Mouse (Mus musculus) lung, embryonic 16.5 days (tissue): ENCODE results near the gene 1810010H24Rik. TPM values are rescaled to one million over a fixed set of nuclear protein-coding genes. Genes with fewer than 3 reads are reported as not detected.

Experiments
- ATAC-seq: fragments of 200-750 bp; cut with Nextera tagmentation; 2 replicates; pipeline ENCODE4 v1.8.0; 2017; ENCODE audit warnings: low read depth, mild to moderate bottlenecking, moderate library complexity
- H3K27ac ChIP-seq: fragments of 300-500 bp; sonication (generic); 2 replicates; pipeline ENCODE4 v1.5.1; 2014; ENCODE audit warnings: mild to moderate bottlenecking, control low read depth, low read length
- H3K27me3 ChIP-seq: fragments of 300-500 bp; sonication (generic); 2 replicates; pipeline ENCODE4 v1.6.1; 2014; ENCODE audit warnings: low read depth, low read length, mixed read lengths; ENCODE audit not compliant: control insufficient read depth, insufficient read depth
- H3K36me3 ChIP-seq: fragments of 300-500 bp; sonication (generic); 2 replicates; pipeline ENCODE4 v1.6.1; 2014; ENCODE audit warnings: low read length; ENCODE audit not compliant: control insufficient read depth, insufficient read depth
- H3K4me1 ChIP-seq: fragments of 300-500 bp; sonication (generic); replicated peaks from 2 replicates; pipeline ENCODE4 v1.6.1; 2014; ENCODE audit warnings: low read length, mixed read lengths; ENCODE audit not compliant: control insufficient read depth, insufficient read depth
- H3K4me2 ChIP-seq: fragments of 300-500 bp; sonication (generic); 2 replicates; pipeline ENCODE4 v1.6.1; 2014; ENCODE audit warnings: low read depth, low read length, control low read depth
- H3K4me3 ChIP-seq: fragments of 300-500 bp; sonication (generic); 2 replicates; pipeline ENCODE4 v1.5.1; 2014; ENCODE audit warnings: mild to moderate bottlenecking, low read length, control low read depth
- H3K9ac ChIP-seq: fragments of 300-500 bp; sonication (generic); 2 replicates; pipeline ENCODE4 v1.6.1; 2014; ENCODE audit warnings: low read length, control low read depth
- H3K9me3 ChIP-seq: fragments of 300-500 bp; sonication (generic); 2 replicates; pipeline ENCODE4 v1.6.1; 2016; ENCODE audit warnings: low read length; ENCODE audit not compliant: control insufficient read depth
- WGBS: fragments of 180-500 bp; shearing (Covaris S2); extraction: QIAGEN DNeasy Blood & Tissue Kit; methylation state at CpG from one replicate; pipeline ENCODE4 v1.1.7; 2014; 5-methylcytosine and 5-hydroxymethylcytosine counted together
- polyA plus RNA-seq: library from polyadenylated mRNA; unstranded; fragments of >200 nt; fragmentation: Nextera tagmentation; extraction: Ambion mirVana; gene quantifications from 2 replicates; pipeline ENCODE4 v1.2.1, GENCODE M21; 2015

The 1810010H24Rik gene
- polyA plus RNA-seq, 1 experiment from 2014 or later: 4.4 TPM

- Histone ChIP-seq H3K27me3 (no peaks in the 10 kb centered on the region), H3K36me3 (peaks cover 25% of the 10 kb centered on the region), H3K9ac (peak overlapping the region; percentile 93), H3K4me3 (peak overlapping the region; percentile 100), H3K4me2 (peak overlapping the region; percentile 70), H3K9me3 (no peaks in the 10 kb centered on the region), H3K27ac (no peak overlapping the region), H3K4me1 (peaks cover 14% of the 10 kb centered on the region)
- WGBS: 9% methylated on average over 5 of the region's 5 CpGs
- ATAC-seq: no peak
Observed at GRCm38 (mm10) chr11:106997976-106998375, 27.5 kb upstream of the 1810010H24Rik start.

GRCm38 (mm10) chr11:106998651-106999150, 26.8 kb upstream of the 1810010H24Rik start:
- WGBS: 0% methylated on average over 26 of the region's 26 CpGs

GRCm38 (mm10) chr11:106999151-106999948, 26.1 kb upstream of the 1810010H24Rik start, which contains the start of gene Kpna2:
TSS of gene Kpna2 (minus strand) at chr11:106999541.
- peak within 1 kb of the TSS; percentile 93 for H3K9ac ChIP-seq
- H3K4me3 ChIP-seq: peak within 1 kb of the TSS; percentile 100
- peak within 1 kb of the TSS; percentile 94 for H3K27ac ChIP-seq
- no peaks in the 10 kb centered on the region for H3K27me3 ChIP-seq
- ATAC-seq: peak; percentile 93
- peaks cover 14% of the 10 kb centered on the region for H3K4me1 ChIP-seq
- H3K4me2 ChIP-seq: peak within 1 kb of the TSS; percentile 70
- H3K36me3 ChIP-seq: peaks cover 20% of the 10 kb centered on the region
- under 1% methylated on average over 61 of the region's 62 CpGs for WGBS
- no peaks in the 10 kb centered on the region for H3K9me3 ChIP-seq

More at GRCm38 (mm10) chr11:106998651-106999150, 26.8 kb upstream of the 1810010H24Rik start:
- peak overlapping the region; percentile 94 for H3K27ac ChIP-seq
- peak; percentile 36 for ATAC-seq
- peak overlapping the region; percentile 93 for H3K9ac ChIP-seq
- no peaks in the 10 kb centered on the region for H3K9me3 ChIP-seq
- peaks cover 23% of the 10 kb centered on the region for H3K36me3 ChIP-seq
- H3K27me3 ChIP-seq: no peaks in the 10 kb centered on the region
- peaks cover 14% of the 10 kb centered on the region for H3K4me1 ChIP-seq
- peak overlapping the region; percentile 100 for H3K4me3 ChIP-seq
- H3K4me2 ChIP-seq: peak overlapping the region; percentile 70

GRCm38 (mm10) chr11:106999949-107000513, 25.4 kb upstream of the 1810010H24Rik start:
- Histone ChIP-seq H3K36me3 (peaks cover 14% of the 10 kb centered on the region), H3K9me3 (no peaks in the 10 kb centered on the region), H3K9ac (peak overlapping the region; percentile 76), H3K4me2 (peak overlapping the region; percentile 70), H3K27ac (peak overlapping the region; percentile 86), H3K27me3 (no peaks in the 10 kb centered on the region), H3K4me3 (peak overlapping the region; percentile 46), H3K4me1 (peaks cover 10% of the 10 kb centered on the region)
- ATAC-seq: no peak
- WGBS: 78% methylated on average over 9 of the region's 9 CpGs

GRCm38 (mm10) chr11:107001760-107002675, 23.5 kb upstream of the 1810010H24Rik start:
- 0 out of 2 replicates have a peak, but pooled peaks have one; percentile 17 for ATAC-seq
- Histone ChIP-seq H3K9ac (no peak overlapping the region), H3K4me2 (no peak overlapping the region), H3K4me1 (peaks cover 5% of the 10 kb centered on the region), H3K9me3 (no peaks in the 10 kb centered on the region), H3K4me3 (no peak overlapping the region), H3K27ac (peak overlapping the region; percentile 39), H3K36me3 (no peaks in the 10 kb centered on the region), H3K27me3 (no peaks in the 10 kb centered on the region)
- WGBS: 49% methylated on average over 7 of the region's 8 CpGs

- Histone ChIP-seq H3K27ac (no peak overlapping the region), H3K9me3 (no peaks in the 10 kb centered on the region), H3K4me2 (no peak overlapping the region), H3K4me3 (no peak overlapping the region), H3K27me3 (no peaks in the 10 kb centered on the region), H3K9ac (no peak overlapping the region), H3K4me1 (0 out of 2 replicates have a peak, but pooled peaks cover 5% of the 10 kb centered on the region), H3K36me3 (no peaks in the 10 kb centered on the region)
- WGBS: 66% methylated on average over 1 of the region's 1 CpGs
- no peak for ATAC-seq
Observed at GRCm38 (mm10) chr11:107005538-107005937, 19.9 kb upstream of the 1810010H24Rik start.

GRCm38 (mm10) chr11:107010447-107010846, 15.0 kb upstream of the 1810010H24Rik start:
- no peak for ATAC-seq
- H3K4me3 ChIP-seq: no peak overlapping the region
- WGBS: 90% methylated on average over 3 of the region's 3 CpGs

GRCm38 (mm10) chr11:107011171-107011570, 14.3 kb upstream of the 1810010H24Rik start:
- Histone ChIP-seq H3K36me3 (no peaks in the 10 kb centered on the region), H3K27me3 (no peaks in the 10 kb centered on the region), H3K9me3 (peaks cover 2% of the 10 kb centered on the region; the same call in 1 of the 2 replicates), H3K4me3 (no peak overlapping the region), H3K4me1 (peaks cover 12% of the 10 kb centered on the region), H3K9ac (no peak overlapping the region; the same call in 1 of the 2 replicates), H3K27ac (peak overlapping the region; percentile 100; the same call in 1 of the 2 replicates), H3K4me2 (peak overlapping the region; percentile 65; the same call in 1 of the 2 replicates)
- no peak for ATAC-seq
- WGBS: 76% methylated on average over 7 of the region's 7 CpGs

More at GRCm38 (mm10) chr11:107010447-107010846, 15.0 kb upstream of the 1810010H24Rik start:
- peaks cover 2% of the 10 kb centered on the region; the same call in 1 of the 2 replicates for H3K9me3 ChIP-seq
- no peaks in the 10 kb centered on the region for H3K27me3 ChIP-seq
- H3K4me1 ChIP-seq: peaks cover 12% of the 10 kb centered on the region
- H3K27ac ChIP-seq: no peak overlapping the region
- no peak overlapping the region for H3K9ac ChIP-seq
- no peak overlapping the region for H3K4me2 ChIP-seq
- H3K36me3 ChIP-seq: no peaks in the 10 kb centered on the region
